Mouse (Mus musculus): Measurements from ENCODE around the gene G530012D18Rik. TPM values are rescaled to one million over a fixed set of nuclear protein-coding genes. Genes with fewer than 3 reads are reported as not detected.
"Not testable (repeated sequence)": the region's sequence is repeated elsewhere in the genome, so short reads cannot be mapped to it uniquely, and the experiment has no call there.

The G530012D18Rik gene
- not detected for total RNA-seq (2021)

DNA sequence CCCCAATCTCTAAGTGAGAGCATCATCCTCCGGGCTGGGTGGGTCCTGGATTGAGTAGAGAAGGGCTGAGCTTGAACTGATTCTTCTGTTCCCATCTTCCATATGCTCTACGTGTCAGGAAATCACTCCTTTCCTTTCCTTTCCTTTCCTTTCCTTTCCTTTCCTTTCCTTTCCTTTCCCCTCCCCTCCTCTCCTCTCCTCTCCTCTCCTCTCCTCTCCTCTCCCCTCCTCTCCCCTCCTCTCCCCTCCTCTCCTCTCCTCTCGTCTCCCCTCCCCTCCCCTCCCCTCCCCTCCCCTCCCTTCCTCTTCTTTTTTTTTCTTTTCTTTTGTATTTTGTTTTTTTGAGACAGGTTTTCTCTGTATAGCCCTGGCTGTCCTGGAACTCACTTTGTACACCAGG lies at the start of gene G530012D18Rik:
G530012D18Rik (plus strand) TSS at position 301 of the 400 bp plus-strand sequence.
- intact Hi-C loops (cut with DNase I); DNase-seq: not testable (repeated sequence)

- intact Hi-C loops (cut with DNase I), result not testable (repeated sequence)
- peak in 1 of 2 experiments; percentile 9 for DNase-seq
Measured at GRCm38 (mm10) chr1:85526401-85526800, 49.1 kb upstream of the G530012D18Rik start.

GRCm38 (mm10) chr1:85528451-85529110 lies 46.9 kb upstream of the G530012D18Rik start:
- intact Hi-C loops (cut with DNase I), result not testable (repeated sequence)

DNA sequence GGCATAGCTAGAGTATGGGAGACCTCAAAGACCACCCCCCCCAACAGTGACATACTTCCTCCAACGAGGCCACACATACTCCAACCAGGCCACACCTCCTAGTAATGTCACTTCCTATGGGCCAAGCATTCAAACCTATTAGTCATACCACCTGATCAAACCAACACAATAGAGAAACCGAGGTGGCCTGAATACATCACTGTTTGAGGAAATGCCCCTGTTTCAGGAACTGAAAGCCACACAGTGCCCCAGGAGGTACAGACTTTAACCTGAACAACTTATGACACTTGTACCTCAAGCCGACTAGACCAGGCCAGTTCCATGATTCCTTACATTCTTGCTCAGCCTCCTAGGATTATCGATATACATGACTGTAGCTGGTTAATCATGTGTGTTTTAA lies 31.7 kb upstream of the G530012D18Rik start:
- intact Hi-C loops (cut with DNase I); DNase-seq: not testable (repeated sequence)

More at GRCm38 (mm10) chr1:85528451-85529110, 46.9 kb upstream of the G530012D18Rik start:
- DNase-seq, result not testable (repeated sequence)

GRCm38 (mm10) chr1:85546442-85546841 lies 29.0 kb upstream of the G530012D18Rik start:
- intact Hi-C loops (cut with DNase I), result not testable (repeated sequence)

DNA sequence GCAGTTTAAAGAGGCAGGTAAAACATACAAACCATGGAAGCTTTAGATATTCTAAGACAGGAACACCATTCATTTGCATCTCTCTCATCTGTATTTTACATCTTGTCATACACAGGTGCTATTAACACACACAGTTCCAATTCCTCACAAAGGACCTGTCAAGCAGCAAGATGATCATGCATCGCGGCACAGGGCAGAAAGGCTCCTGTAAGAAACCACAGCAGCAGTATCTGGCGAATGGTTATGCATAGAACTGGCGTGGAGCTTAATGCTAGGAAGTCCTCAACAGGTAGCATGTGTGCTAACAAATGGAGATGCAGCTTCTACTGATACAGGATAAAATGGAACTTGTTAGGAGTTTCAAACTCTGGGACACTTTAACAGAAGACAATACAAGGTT lies 20.2 kb upstream of the G530012D18Rik start:
- DNase-seq, result peak; percentile 11 to 14
- intact Hi-C loops (cut with DNase I), result not testable (repeated sequence)

More at GRCm38 (mm10) chr1:85546442-85546841, 29.0 kb upstream of the G530012D18Rik start:
- DNase-seq, result not testable (repeated sequence)

DNA sequence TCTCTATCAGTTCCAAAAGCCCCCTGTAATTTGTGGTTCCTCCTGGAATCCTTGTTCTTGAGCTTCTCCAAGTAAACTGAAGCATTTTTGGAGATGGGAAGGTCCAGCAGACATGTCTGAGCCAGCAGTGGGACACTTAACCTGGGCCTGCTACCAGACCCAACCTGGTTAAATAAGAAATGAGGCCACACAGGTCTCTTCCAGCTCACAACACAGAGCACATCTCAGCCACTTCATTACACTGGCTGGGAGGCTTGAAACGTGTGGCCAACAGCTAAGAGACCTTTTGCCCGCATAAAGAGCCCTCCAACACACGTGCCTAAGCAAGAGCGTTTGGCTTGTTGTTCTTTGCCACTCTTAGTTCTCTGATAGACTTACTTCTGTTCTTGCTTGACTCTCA lies 1.9 kb upstream of the G530012D18Rik start:
- DNase-seq; intact Hi-C loops (cut with DNase I): not testable (repeated sequence)

GRCm38 (mm10) chr1:85578372-85579010 lies 3.0 kb downstream of the G530012D18Rik start:
- intact Hi-C loops (cut with DNase I), result not testable (repeated sequence)

DNA sequence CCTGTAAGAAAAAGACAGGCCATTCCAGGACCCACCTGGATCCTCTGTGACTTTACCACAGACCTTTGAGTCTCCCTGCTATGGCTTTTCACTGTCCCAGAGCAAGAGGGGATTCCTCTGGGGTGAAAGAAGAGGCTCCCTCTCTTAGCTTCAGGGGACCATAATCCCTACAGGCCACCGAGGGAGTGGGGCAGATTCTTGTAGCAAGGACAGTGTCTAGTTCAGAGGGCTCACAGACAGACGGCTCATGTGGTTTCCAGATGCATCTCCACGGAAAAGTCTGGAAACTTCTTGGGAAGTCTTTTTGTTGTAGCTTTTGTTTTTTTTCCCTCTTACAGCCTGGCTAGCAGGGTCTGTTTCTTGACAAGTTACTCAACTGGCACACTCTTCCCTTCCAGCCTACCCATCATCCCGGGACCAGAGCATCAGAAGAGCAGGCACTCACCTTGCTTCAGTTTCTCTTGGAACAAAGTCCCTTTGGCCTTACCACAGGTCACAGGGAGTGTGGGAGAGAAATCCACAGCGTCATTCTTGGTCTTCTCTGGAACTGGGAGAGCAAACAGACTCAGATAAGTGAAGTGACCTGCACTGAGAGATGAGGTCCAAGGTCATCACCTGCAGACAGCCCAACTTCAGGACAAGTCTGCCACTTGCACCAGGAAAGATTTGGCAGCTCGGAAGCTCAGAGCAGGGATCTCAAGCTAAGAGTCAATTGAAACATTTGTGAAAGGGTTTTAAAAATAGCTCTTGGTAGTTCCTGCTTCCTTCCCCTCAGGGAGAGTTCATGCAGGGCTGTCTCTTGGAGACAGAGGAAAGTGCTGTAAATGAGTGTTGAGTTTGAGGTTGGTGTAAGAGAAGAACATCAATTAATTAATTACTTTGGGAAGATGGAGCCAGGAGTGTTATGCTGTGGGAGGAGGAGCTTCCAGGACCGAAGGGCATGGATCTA lies 4.0 kb downstream of the G530012D18Rik start:
- intact Hi-C loops (cut with DNase I), result not testable (repeated sequence)

More at GRCm38 (mm10) chr1:85578372-85579010, 3.0 kb downstream of the G530012D18Rik start:
- not testable (repeated sequence) for DNase-seq

DNA sequence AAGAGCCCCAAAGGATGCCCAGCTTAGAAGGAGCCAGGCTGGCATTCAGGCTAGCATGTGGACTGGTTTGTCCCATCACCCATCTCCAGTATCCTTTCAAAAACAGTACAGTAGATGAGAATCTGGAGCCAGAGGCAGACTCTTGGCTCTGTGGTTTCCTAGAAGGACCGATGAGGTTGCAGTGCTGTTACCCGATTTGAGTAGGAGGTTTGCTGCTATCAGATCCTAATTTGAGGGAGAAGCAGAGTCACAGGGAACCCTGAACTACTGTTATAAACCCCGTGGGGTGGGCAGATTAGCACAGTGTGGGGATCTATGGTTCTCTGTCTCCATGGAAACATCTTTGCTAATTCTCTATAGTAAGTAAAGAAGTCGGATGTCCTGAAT lies 4.7 kb downstream of the G530012D18Rik start:
- intact Hi-C loops (cut with DNase I), result not testable (repeated sequence)

More for the DNA sequence above, 4.0 kb downstream of the G530012D18Rik start:
- DNase-seq, result not testable (repeated sequence)

GRCm38 (mm10) chr1:85580578-85580977 lies 5.1 kb downstream of the G530012D18Rik start:
- DNase-seq; intact Hi-C loops (cut with DNase I): not testable (repeated sequence)

More for the DNA sequence above, 4.7 kb downstream of the G530012D18Rik start:
- DNase-seq, result not testable (repeated sequence)

GRCm38 (mm10) chr1:85581518-85581917 lies 6.0 kb downstream of the G530012D18Rik start:
- DNase-seq; intact Hi-C loops (cut with DNase I): not testable (repeated sequence)

GRCm38 (mm10) chr1:85588697-85589096 lies 13.2 kb downstream of the G530012D18Rik start:
- intact Hi-C loops (cut with DNase I); DNase-seq: not testable (repeated sequence)

GRCm38 (mm10) chr1:85592526-85592925 lies 17.1 kb downstream of the G530012D18Rik start:
- DNase-seq; intact Hi-C loops (cut with DNase I): not testable (repeated sequence)

GRCm38 (mm10) chr1:85598271-85599012 lies 23.0 kb downstream of the G530012D18Rik start, which contains the start of gene Sp110:
Gene Sp110 (minus strand): TSS chr1:85598817.
- peak; percentile 16 to 30 for DNase-seq
- intact Hi-C loops (cut with DNase I), result not testable (repeated sequence)

DNA sequence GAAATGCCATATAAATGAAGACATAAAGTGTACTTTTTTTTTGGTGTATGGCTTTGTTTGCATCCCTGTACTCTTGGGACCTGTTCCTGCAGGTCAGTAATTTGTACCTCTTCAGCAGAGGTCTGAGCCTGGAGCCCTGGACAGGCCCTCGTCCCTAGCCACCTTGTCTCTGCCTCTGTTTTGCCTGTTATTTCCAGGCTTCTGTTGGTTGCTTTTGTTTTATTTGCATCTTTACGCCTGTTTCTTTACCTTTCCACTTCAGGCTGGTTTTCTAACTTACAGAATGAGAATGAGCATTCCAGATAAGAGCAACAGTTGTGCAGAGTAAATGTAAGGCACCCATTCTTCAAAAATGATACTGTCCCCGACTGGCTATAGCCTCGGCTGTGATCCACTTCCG lies 24.6 kb downstream of the G530012D18Rik start, which contains the start of gene Sp140:
Sp140 (plus strand) TSS at position 301 of the 400 bp plus-strand sequence.
- intact Hi-C loops (cut with DNase I); DNase-seq: not testable (repeated sequence)

- intact Hi-C loops (cut with DNase I), result not testable (repeated sequence)
- DNase-seq, result peak; percentile 24 to 50
Measured at GRCm38 (mm10) chr1:85600794-85601193, 25.3 kb downstream of the G530012D18Rik start.

GRCm38 (mm10) chr1:85604341-85604740 lies 28.9 kb downstream of the G530012D18Rik start:
- intact Hi-C loops (cut with DNase I); DNase-seq: not testable (repeated sequence)

GRCm38 (mm10) chr1:85608361-85608760 lies 32.9 kb downstream of the G530012D18Rik start:
- DNase-seq; intact Hi-C loops (cut with DNase I): not testable (repeated sequence)
